Mouse (Mus musculus) gastrocnemius, adult 2 months (tissue): ENCODE measurements at regions not wholly inside any gene's neighbourhood (a gene's known extent, or its start where the extent isn't known, plus 50 kb on each side); places are given as distances from the start of the nearest gene placed in this dataset.

Experiments used
- DNase-seq: peaks from one replicate; pipeline ENCODE4 v3.0.0; 2022
- H3K27ac ChIP-seq: fragments of 200-600 bp; 2 replicates; pipeline ENCODE4 v1.8.1; 2022; ENCODE audit warnings: mild to moderate bottlenecking
- H3K4me3 ChIP-seq: fragments of 200-600 bp; 2 replicates; pipeline ENCODE4 v1.8.1; 2022; ENCODE audit warnings: mild to moderate bottlenecking, moderate library complexity
- CTCF ChIP-seq: fragments of 200-600 bp; IDR thresholded peaks from 2 replicates; pipeline ENCODE4 v1.8.1; 2022; ENCODE audit warnings: antibody characterized with exemption, mild to moderate bottlenecking, moderate library complexity
- intact Hi-C: fragments of 180-260 bp; cut with DNase I; formaldehyde crosslinking; loops from one replicate; pipeline ENCODE4 v1.15.1; 2025

DNA sequence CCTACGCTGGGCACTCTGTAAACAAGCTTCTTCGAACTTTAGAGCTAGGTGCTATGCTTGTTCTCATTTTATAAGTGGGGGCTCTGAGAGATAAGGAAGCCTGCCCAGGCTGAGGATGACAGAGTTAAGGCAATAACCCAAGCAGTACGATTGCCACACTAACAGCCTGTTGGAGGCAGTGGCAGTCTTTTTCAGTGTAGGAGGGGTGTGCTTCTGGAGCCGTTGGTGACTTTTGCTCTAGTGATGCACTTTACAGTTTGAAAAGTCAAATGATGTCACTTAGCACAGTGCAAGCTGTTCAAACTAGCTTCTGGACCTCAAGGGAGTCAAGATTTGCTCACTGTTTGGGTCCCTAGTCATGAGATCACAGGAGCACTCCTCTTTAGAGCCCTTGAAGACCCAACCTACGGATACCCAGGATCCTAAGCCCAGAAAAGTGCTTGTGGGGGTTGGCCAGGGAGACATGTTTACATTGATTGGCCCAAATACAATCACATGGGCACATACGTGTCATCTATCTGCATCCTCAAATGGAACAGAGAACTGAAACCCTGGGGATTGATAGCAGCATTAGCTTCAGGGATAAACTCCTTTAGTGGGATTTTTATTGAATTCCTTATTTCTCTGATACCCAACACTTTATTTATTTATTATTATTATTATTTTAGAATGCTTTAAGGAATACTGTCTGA is 117.7 kb upstream of the Tbl1xr1 start:
- no peak for DNase-seq
- intact Hi-C loops, result no loop called here
- H3K27ac ChIP-seq, result peak overlapping the region; percentile 38; the same call in 1 of the 2 replicates
- H3K4me3 ChIP-seq, result no peak overlapping the region
- no peak for TF ChIP-seq CTCF

- Histone ChIP-seq H3K4me3 (no peak overlapping the region), H3K27ac (peak overlapping the region; percentile 82)
- intact Hi-C loops, result no loop called here
- peak; percentile 67 for DNase-seq
- no peak for TF ChIP-seq CTCF
These were observed 115.4 kb upstream of the Tbl1xr1 start for GRCm38 (mm10) chr3:21961091-21961490.

DNA sequence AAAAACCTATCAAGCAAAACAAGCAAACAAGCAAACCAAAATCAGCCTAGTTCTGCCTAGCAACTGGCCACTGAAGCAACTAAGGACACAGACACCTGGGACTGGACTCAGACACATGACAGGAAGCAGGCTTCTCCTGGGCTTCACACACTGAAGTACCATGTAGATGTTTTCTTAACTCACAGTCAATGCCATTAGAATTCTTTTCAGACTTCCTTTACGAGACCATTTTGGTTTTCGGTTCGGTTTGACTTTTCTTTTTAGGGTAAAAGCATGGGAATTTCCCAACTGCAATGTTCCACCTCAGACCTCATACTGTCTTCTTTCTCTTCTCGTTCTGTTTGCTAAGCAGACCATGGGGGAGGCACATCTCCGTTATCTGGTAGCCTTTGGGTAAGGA is 114.7 kb upstream of the Tbl1xr1 start:
- TF ChIP-seq CTCF, result no peak
- peak overlapping the region; percentile 82 for H3K27ac ChIP-seq
- H3K4me3 ChIP-seq, result no peak overlapping the region
- intact Hi-C loops, result no loop called here
- no peak for DNase-seq

GRCm38 (mm10) chr3:21962360-21962782 is 114.1 kb upstream of the Tbl1xr1 start:
- intact Hi-C loops, result no loop called here
- TF ChIP-seq CTCF, result no peak
- Histone ChIP-seq H3K27ac (peak overlapping the region; percentile 82), H3K4me3 (no peak overlapping the region)
- no peak for DNase-seq

DNA sequence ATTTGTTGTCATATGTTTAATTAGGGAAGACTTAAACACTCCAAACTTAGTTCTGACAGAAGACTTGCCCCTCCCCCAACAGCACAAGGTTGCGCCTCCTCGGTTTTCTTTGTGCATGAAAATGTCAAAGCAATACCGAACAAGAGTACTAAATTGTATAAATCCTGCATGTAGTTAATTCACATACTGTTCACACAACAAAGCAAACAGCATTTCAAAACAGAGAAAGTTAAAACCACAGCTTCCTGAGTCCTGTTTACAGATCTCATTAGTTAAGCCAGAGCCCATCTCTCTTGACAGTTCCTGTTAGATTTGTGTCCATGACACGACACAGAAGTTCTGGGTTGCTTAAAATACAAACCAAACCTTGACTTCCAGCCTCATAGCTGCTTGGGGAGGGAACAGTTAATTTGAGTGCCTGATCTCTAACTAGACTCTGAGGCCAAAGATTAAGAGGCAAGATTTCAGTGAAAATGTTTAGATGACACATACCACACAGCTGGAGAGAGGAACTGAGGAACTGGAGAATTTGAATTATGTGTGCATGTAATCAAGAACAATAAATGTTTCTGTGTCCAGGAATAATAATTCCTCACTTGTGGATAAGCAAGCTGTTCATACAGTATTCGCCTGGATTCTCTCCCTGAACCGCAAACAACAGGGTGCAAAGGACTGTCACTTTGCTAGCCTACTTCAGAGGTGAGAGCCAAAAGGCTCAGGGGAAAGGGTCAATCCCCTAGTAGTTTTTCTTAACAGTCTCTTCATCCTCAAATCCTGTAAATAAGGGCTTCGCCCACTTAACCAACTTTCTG is 113.3 kb upstream of the Tbl1xr1 start:
- Histone ChIP-seq H3K27ac (peak overlapping the region; percentile 82), H3K4me3 (no peak overlapping the region)
- no peak for DNase-seq
- intact Hi-C loops, result no loop called here
- no peak for TF ChIP-seq CTCF

DNA sequence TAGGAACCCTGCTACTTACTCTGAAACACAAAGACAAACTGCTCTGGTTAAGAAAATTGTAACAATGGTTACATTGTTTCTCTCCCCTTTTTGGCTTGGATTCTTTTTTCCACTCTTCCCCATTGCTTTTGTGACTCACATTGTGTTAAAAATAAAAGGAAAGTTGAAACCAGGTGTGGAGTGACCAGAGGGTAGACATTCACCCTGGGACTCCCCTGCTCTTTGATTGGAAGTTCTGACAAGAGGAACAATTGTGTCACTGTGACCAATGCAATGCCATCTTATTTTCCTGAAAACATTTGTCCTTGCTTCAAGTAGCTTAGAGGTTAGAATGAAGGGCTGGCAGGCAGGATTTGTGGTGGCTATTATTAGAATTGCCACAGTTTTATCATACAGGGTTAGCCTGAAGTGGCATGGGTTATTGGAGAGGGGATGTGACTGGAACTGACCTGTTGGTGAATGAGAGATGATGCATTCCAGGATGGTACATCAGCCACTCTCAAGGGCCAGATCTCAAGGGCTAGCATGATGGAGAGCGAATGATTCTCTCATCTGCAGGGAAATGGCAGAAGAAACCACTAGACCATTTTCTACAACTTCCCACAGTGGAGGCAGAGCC is 112.6 kb upstream of the Tbl1xr1 start:
- intact Hi-C loops, result no loop called here
- DNase-seq, result no peak
- peak overlapping the region; percentile 82 for H3K27ac ChIP-seq
- H3K4me3 ChIP-seq, result no peak overlapping the region
- TF ChIP-seq CTCF, result no peak

GRCm38 (mm10) chr3:21964438-21964837 is 112.0 kb upstream of the Tbl1xr1 start:
- no peak overlapping the region for H3K4me3 ChIP-seq
- H3K27ac ChIP-seq, result peak overlapping the region; percentile 12; the same call in 1 of the 2 replicates

GRCm38 (mm10) chr3:21965556-21965955 is 110.9 kb upstream of the Tbl1xr1 start:
- H3K4me3 ChIP-seq, result no peak overlapping the region
- H3K27ac ChIP-seq, result no peak overlapping the region
- intact Hi-C loops, result no loop called here
- TF ChIP-seq CTCF, result no peak
- no peak for DNase-seq

More at GRCm38 (mm10) chr3:21964438-21964837, 112.0 kb upstream of the Tbl1xr1 start:
- intact Hi-C loops, result no loop called here
- no peak for TF ChIP-seq CTCF
- no peak for DNase-seq

GRCm38 (mm10) chr3:21971731-21972130 is 104.7 kb upstream of the Tbl1xr1 start:
- no peak overlapping the region for H3K4me3 ChIP-seq
- intact Hi-C loops, result no loop called here
- TF ChIP-seq CTCF, result no peak
- DNase-seq, result no peak
- H3K27ac ChIP-seq, result no peak overlapping the region

- H3K4me3 ChIP-seq, result no peak overlapping the region
- no peak overlapping the region for H3K27ac ChIP-seq
- TF ChIP-seq CTCF, result no peak
- intact Hi-C loops, result no loop called here
- no peak for DNase-seq
These were observed 103.3 kb upstream of the Tbl1xr1 start for GRCm38 (mm10) chr3:21973153-21973552.

GRCm38 (mm10) chr3:21973681-21974080 is 102.8 kb upstream of the Tbl1xr1 start:
- intact Hi-C loops, result no loop called here
- H3K27ac ChIP-seq, result no peak overlapping the region
- H3K4me3 ChIP-seq, result no peak overlapping the region
- DNase-seq, result no peak
- TF ChIP-seq CTCF, result no peak

DNA sequence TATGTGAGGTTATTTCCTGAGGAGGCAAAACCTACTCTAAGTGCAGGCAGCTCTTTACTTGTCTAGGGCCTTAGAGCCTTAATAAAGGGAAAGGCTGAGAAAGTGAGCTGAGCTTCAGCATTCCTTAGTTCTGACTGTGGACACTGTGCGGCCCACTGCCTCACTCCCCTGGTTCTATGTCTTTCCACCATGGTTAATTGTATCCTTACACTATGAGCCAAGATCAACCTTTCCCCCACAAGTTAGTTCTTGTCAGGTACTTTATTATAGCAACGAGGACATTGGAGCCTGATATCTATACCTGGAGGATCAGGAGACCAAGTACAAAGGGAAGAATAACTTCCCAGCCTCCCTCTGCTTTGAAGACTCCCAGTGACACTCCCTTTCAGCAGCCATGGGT is 101.7 kb upstream of the Tbl1xr1 start:
- intact Hi-C loops, result no loop called here
- no peak for DNase-seq
- no peak for TF ChIP-seq CTCF
- H3K27ac ChIP-seq, result no peak overlapping the region
- H3K4me3 ChIP-seq, result no peak overlapping the region

GRCm38 (mm10) chr3:21977775-21978174 is 98.7 kb upstream of the Tbl1xr1 start:
- TF ChIP-seq CTCF, result no peak
- no peak for DNase-seq
- intact Hi-C loops, result no loop called here
- Histone ChIP-seq H3K4me3 (no peak overlapping the region), H3K27ac (no peak overlapping the region)
